Mouse (Mus musculus) layer of hippocampus, postnatal 10 days (tissue): ENCODE results near the gene Fndc10. TPM values are rescaled to one million over a fixed set of nuclear protein-coding genes. Genes with fewer than 3 reads are reported as not detected.
"Not testable (repeated sequence)": the region's sequence is repeated elsewhere in the genome, so short reads cannot be mapped to it uniquely, and the experiment has no call there.

ENCODE experiments used
- DNase-seq, 2 experiments: peaks; one replicate each; pipeline ENCODE4 v3.0.0; 2021; ENCODE audit warnings: low spot score in 2 of 2
- total RNA-seq, 2 experiments: library from RNA; stranded (reverse); gene quantifications; 2 replicates each; pipeline ENCODE4 v1.2.3; 2021

The Fndc10 gene
- total RNA-seq, 2 experiments from 2014 or later = 21.9 to 22.3 TPM

- not testable (repeated sequence) for DNase-seq
These were observed 10.4 kb upstream of the Fndc10 start for GRCm38 (mm10) chr4:155683670-155684277.

- DNase-seq = not testable (repeated sequence)
These were observed 6.4 kb upstream of the Fndc10 start for GRCm38 (mm10) chr4:155687764-155688163.

GRCm38 (mm10) chr4:155690571-155691375, 3.4 kb upstream of the Fndc10 start:
- peak; percentile 79 to 83 for DNase-seq

GRCm38 (mm10) chr4:155692421-155692820, 1.7 kb upstream of the Fndc10 start:
- DNase-seq = no peak

GRCm38 (mm10) chr4:155694482-155695401, 600 bp downstream of the Fndc10 start:
- peak; percentile 77 to 83 for DNase-seq

- no peak for DNase-seq
These were observed 1.5 kb downstream of the Fndc10 start for GRCm38 (mm10) chr4:155695531-155696062.

GRCm38 (mm10) chr4:155696261-155697255, 2.4 kb downstream of the Fndc10 start:
- DNase-seq = no peak

GRCm38 (mm10) chr4:155700425-155700824, 6.3 kb downstream of the Fndc10 start:
- DNase-seq = no peak

GRCm38 (mm10) chr4:155703425-155703929, 9.3 kb downstream of the Fndc10 start:
- no peak for DNase-seq

- DNase-seq = peak; percentile 94 to 95
These were observed 10.8 kb downstream of the Fndc10 start, which contains the start of gene Ssu72 for GRCm38 (mm10) chr4:155704721-155705591. TSS of gene Ssu72 (plus strand) at chr4:155704800.

- DNase-seq = no peak
These were observed 11.4 kb downstream of the Fndc10 start for GRCm38 (mm10) chr4:155705592-155705929.

GRCm38 (mm10) chr4:155708582-155708981, 14.4 kb downstream of the Fndc10 start:
- no peak for DNase-seq

GRCm38 (mm10) chr4:155708988-155709387, 14.8 kb downstream of the Fndc10 start:
- DNase-seq = no peak

GRCm38 (mm10) chr4:155710521-155711252, 16.5 kb downstream of the Fndc10 start:
- no peak for DNase-seq

- no peak for DNase-seq
These were observed 27.5 kb downstream of the Fndc10 start for GRCm38 (mm10) chr4:155721668-155722083.

GRCm38 (mm10) chr4:155727993-155728392, 33.9 kb downstream of the Fndc10 start:
- no peak for DNase-seq

GRCm38 (mm10) chr4:155733267-155733666, 39.1 kb downstream of the Fndc10 start:
- no peak for DNase-seq

- DNase-seq = peak; percentile 86 to 91
These were observed 40.3 kb downstream of the Fndc10 start, which contains the start of gene Tmem240 for GRCm38 (mm10) chr4:155734350-155734941. TSS of gene Tmem240 (plus strand) at chr4:155734800.
